Mouse (Mus musculus): ENCODE measurements around the gene Aurkb. TPM values are rescaled to one million over a fixed set of nuclear protein-coding genes. Genes with fewer than 3 reads are reported as not detected.
A peak's percentile ranks its signal among the peaks of the same experiment; 100 is the strongest.

The Aurkb gene
- polyA plus RNA-seq, 1 experiment from 2014 or later, result 122 TPM

DNA sequence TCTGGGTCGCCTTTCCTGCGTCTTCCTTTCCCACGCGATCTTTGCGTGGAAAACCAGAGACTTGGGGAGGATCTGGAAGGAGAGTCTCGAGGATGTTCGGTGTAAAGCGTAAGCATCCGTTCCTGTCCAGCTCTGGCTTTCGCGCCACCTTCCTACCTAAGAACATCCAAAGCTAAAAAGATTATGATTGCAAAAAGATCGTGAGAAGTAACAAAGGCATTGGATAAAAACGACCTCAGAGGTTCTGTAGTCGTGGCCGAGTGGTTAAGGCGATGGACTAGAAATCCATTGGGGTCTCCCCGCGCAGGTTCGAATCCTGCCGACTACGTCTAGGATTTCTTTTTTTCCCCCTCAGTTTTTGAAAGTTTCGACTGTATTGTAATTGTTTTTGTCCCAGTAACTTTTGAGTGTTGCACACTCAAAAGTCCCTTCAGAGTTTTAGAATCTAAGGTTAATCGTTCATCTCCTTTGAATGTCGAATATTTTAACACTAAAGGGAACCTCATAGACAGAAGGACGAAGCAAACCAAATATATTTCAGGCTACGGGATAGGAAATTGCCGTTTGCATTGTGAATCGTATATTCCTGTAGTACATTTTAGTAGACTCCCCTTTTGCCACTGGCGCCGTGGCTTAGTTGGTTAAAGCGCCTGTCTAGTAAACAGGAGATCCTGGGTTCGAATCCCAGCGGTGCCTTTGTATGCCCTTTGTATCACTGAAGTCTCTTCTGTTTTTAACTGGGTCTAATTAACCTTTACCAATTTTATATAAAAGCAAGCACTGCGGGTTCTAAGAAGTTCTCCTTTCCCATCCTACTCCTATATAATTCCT is 8.0 kb upstream of the Aurkb start:
- H3K9me3 ChIP-seq (replicated peaks), result no peaks in the 10 kb centered on the region
- peaks cover 28% of the 10 kb centered on the region for H3K4me1 ChIP-seq
- H3K4me2 ChIP-seq (replicated peaks), result peak overlapping the region; percentile 55
- peak overlapping the region; percentile 74 for H3K9ac ChIP-seq
- WGBS, result under 1% methylated on average over 34 of the region's 34 CpGs
- H3K27ac ChIP-seq (replicated peaks), result peak overlapping the region; percentile 92
- H3K4me3 ChIP-seq (replicated peaks), result peak overlapping the region; percentile 78
- H3K27me3 ChIP-seq, result no peaks in the 10 kb centered on the region
- ATAC-seq (ENCODE audit: insufficient number of reproducible peaks, low FRiP score, low TSS enrichment, low read depth), result 0 out of 2 replicates have a peak, but pooled peaks have one; percentile 17
- peaks cover 32% of the 10 kb centered on the region for H3K36me3 ChIP-seq

DNA sequence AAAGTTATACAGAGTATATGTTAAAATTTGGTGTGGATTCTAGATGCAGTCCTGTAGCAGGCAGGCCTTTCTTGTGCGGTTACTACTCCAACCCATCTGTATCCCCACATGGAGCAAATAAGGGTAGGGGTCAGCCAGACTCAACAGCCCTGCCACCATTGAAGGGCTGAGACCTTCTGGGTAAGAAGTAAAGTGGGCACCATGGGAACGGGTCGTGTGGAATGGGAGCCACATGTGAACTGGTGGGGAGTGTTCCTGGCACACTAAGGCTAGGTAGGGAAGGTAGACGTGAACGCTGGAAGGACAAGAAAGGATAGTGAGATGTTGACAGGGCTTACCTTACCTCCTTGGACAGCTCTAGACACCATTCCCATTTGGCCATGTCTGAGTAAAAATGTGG is 7.3 kb upstream of the Aurkb start:
- WGBS, result 78% methylated on average over 5 of the region's 5 CpGs
- no peaks in the 10 kb centered on the region for H3K27me3 ChIP-seq
- no peak overlapping the region for H3K27ac ChIP-seq (replicated peaks)
- H3K4me1 ChIP-seq, result peaks cover 28% of the 10 kb centered on the region
- H3K4me2 ChIP-seq (replicated peaks), result peak overlapping the region; percentile 60
- H3K9me3 ChIP-seq (replicated peaks), result no peaks in the 10 kb centered on the region
- peaks cover 24% of the 10 kb centered on the region for H3K36me3 ChIP-seq
- H3K4me3 ChIP-seq (replicated peaks), result peak overlapping the region; percentile 78
- no peak overlapping the region for H3K9ac ChIP-seq
- ATAC-seq (ENCODE audit: insufficient number of reproducible peaks, low FRiP score, low TSS enrichment, low read depth), result no peak

DNA sequence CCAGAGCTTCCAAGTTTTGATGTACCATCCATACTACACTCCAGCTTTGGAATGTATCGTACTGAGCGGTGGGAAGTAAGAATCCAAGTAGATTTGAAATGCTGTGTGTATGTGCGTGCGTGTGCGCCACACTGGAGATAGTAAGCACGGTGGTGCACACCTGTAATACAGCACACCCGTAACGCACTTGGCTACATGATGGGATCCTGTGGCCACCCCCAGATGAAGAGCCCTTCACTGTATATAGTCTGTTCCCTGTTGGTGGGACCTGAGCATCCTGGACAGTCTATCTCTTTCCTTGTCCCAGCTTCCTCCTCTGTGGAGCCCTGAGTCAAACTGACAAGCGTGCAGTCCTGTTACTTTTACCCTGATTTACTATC is 938 bp downstream of the Aurkb start:
- Histone ChIP-seq H3K9me3 (replicated peaks) (no peaks in the 10 kb centered on the region), H3K4me2 (replicated peaks) (peak overlapping the region; percentile 84), H3K9ac (peak overlapping the region; percentile 63), H3K36me3 (peaks cover 26% of the 10 kb centered on the region), H3K4me1 (peaks cover 27% of the 10 kb centered on the region), H3K4me3 (replicated peaks) (peak overlapping the region; percentile 84), H3K27me3 (no peaks in the 10 kb centered on the region), H3K27ac (replicated peaks) (peak overlapping the region; percentile 87)
- no peak for ATAC-seq (ENCODE audit: insufficient number of reproducible peaks, low FRiP score, low TSS enrichment, low read depth)
- 9% methylated on average over 9 of the region's 9 CpGs for WGBS

GRCm38 (mm10) chr11:69047592-69047991 is 2.1 kb downstream of the Aurkb start:
- Histone ChIP-seq H3K36me3 (peaks cover 29% of the 10 kb centered on the region), H3K27me3 (no peaks in the 10 kb centered on the region), H3K9ac (no peak overlapping the region), H3K4me2 (replicated peaks) (peak overlapping the region; percentile 84), H3K9me3 (replicated peaks) (no peaks in the 10 kb centered on the region), H3K27ac (replicated peaks) (no peak overlapping the region), H3K4me1 (peaks cover 27% of the 10 kb centered on the region), H3K4me3 (replicated peaks) (peak overlapping the region; percentile 84; the same call in 1 of the 2 replicates)
- 89% methylated on average over 12 of the region's 12 CpGs for WGBS
- ATAC-seq (ENCODE audit: insufficient number of reproducible peaks, low FRiP score, low TSS enrichment, low read depth), result no peak

DNA sequence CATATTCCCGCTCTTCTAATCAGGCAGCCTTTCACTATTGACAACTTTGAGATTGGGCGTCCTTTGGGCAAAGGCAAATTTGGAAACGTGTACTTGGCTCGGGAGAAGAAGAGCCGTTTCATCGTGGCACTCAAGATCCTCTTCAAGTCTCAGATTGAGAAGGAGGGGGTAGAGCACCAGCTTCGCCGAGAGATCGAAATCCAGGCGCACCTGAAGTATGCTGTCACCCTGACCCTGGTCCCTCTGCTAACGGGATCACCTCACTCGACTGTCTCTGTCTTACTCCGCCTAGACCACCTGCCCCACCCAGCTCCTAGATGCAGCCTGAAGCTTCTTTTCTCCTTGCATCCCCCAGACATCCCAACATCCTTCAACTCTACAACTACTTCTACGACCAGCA is 2.7 kb downstream of the Aurkb start:
- H3K4me2 ChIP-seq (replicated peaks), result no peak overlapping the region
- no peak for ATAC-seq (ENCODE audit: insufficient number of reproducible peaks, low FRiP score, low TSS enrichment, low read depth)
- H3K27me3 ChIP-seq, result no peaks in the 10 kb centered on the region
- 95% methylated on average over 14 of the region's 14 CpGs for WGBS
- no peak overlapping the region for H3K27ac ChIP-seq (replicated peaks)
- peaks cover 29% of the 10 kb centered on the region for H3K36me3 ChIP-seq
- H3K9ac ChIP-seq, result no peak overlapping the region
- no peaks in the 10 kb centered on the region for H3K9me3 ChIP-seq (replicated peaks)
- H3K4me1 ChIP-seq, result peaks cover 27% of the 10 kb centered on the region
- H3K4me3 ChIP-seq (replicated peaks), result no peak overlapping the region

- Histone ChIP-seq H3K4me2 (replicated peaks) (no peak overlapping the region), H3K9ac (no peak overlapping the region), H3K9me3 (replicated peaks) (no peaks in the 10 kb centered on the region), H3K36me3 (peaks cover 29% of the 10 kb centered on the region), H3K27ac (replicated peaks) (no peak overlapping the region), H3K4me3 (replicated peaks) (no peak overlapping the region), H3K4me1 (peaks cover 27% of the 10 kb centered on the region), H3K27me3 (no peaks in the 10 kb centered on the region)
- WGBS, result 94% methylated on average over 8 of the region's 8 CpGs
- no peak for ATAC-seq (ENCODE audit: insufficient number of reproducible peaks, low FRiP score, low TSS enrichment, low read depth)
These were observed 5.3 kb downstream of the Aurkb start for GRCm38 (mm10) chr11:69050748-69051147.

GRCm38 (mm10) chr11:69051771-69052170 is 6.3 kb downstream of the Aurkb start:
- H3K4me3 ChIP-seq (replicated peaks), result no peak overlapping the region
- no peaks in the 10 kb centered on the region for H3K27me3 ChIP-seq
- peaks cover 20% of the 10 kb centered on the region for H3K4me1 ChIP-seq
- 83% methylated on average over 4 of the region's 4 CpGs for WGBS
- no peak overlapping the region for H3K4me2 ChIP-seq (replicated peaks)
- H3K9me3 ChIP-seq (replicated peaks), result no peaks in the 10 kb centered on the region
- ATAC-seq (ENCODE audit: insufficient number of reproducible peaks, low FRiP score, low TSS enrichment, low read depth), result no peak
- H3K9ac ChIP-seq, result no peak overlapping the region
- no peak overlapping the region for H3K27ac ChIP-seq (replicated peaks)
- peaks cover 29% of the 10 kb centered on the region for H3K36me3 ChIP-seq

DNA sequence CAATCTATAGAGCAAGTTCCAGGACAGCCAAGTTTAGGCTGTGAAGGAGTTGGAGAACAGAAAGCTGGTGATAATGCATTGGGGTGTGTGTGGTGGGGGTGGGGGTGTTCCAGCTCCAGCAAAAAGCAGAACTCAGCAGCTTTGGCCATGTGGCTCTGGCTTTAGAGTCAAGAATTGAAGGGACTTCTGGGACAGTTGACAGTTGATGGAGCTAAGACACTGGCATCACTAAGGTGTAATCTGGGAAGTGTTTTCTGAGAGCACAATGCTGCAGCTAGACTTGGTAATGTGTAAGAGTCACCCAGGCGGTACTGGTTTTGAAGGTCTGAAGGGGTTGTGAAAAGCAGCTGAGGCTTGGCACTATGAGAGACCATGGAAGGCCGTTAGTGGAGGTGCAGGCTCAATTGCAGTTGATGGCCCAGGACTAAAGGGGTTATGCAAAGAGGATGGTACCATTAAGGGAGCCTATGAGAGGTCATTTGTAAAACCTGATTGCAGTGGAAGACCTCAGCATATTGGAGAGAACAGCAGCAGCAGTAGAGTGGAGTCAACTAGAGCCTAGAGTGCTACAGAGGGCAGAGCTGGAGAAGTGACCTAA is 7.5 kb downstream of the Aurkb start:
- Histone ChIP-seq H3K4me1 (peaks cover 12% of the 10 kb centered on the region; the same call in 1 of the 2 replicates), H3K36me3 (peaks cover 29% of the 10 kb centered on the region), H3K9ac (no peak overlapping the region), H3K27ac (replicated peaks) (no peak overlapping the region), H3K27me3 (no peaks in the 10 kb centered on the region), H3K9me3 (replicated peaks) (no peaks in the 10 kb centered on the region), H3K4me3 (replicated peaks) (no peak overlapping the region), H3K4me2 (replicated peaks) (no peak overlapping the region)
- no peak for ATAC-seq (ENCODE audit: insufficient number of reproducible peaks, low FRiP score, low TSS enrichment, low read depth)
- WGBS, result 92% methylated on average over 2 of the region's 2 CpGs

DNA sequence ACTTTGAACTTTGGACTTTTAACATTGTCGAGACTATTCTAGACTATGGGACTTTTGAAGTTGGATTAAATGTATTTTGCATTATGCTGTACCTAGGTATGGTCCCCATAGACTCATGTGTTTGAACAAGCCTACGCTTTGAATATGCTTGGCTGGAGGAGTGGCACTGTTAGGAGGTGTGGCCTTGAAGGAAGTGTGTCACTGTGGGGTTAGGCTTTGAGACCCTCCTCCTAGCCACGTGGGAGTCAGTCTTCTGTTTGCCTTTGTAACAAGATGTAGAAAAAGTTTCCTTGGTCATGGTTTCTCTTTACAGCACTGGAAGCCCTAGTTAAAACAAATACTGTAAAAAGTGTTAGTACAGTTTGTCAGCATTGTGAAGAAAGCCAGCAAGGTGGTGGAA is 8.4 kb downstream of the Aurkb start:
- no peak overlapping the region for H3K4me3 ChIP-seq (replicated peaks)
- WGBS, result 68% methylated on average over 3 of the region's 3 CpGs
- no peak overlapping the region for H3K9ac ChIP-seq
- no peaks in the 10 kb centered on the region for H3K9me3 ChIP-seq (replicated peaks)
- no peak overlapping the region for H3K4me2 ChIP-seq (replicated peaks)
- no peak for ATAC-seq (ENCODE audit: insufficient number of reproducible peaks, low FRiP score, low TSS enrichment, low read depth)
- H3K36me3 ChIP-seq, result peaks cover 23% of the 10 kb centered on the region
- no peak overlapping the region for H3K27ac ChIP-seq (replicated peaks)
- no peaks in the 10 kb centered on the region for H3K27me3 ChIP-seq
- H3K4me1 ChIP-seq, result peaks cover 11% of the 10 kb centered on the region; the same call in 1 of the 2 replicates

DNA sequence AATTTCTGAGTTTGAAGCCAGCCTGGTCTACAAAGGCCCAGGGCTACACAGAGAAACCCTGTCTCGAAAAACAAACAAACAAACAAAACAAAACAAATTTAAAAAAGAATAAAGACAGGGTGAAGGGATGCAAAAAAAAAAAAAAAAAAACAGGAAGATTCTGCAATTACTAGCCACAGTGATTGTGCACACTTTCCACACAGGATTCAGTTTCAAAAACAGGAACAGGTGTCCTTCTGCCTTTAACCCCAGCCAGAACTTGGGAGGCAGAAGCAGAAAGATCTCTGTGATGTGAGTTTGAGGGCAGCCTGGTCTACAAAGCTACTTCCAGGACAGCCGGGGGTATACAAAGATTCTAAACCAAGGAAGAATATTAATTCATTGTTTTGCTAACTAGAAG is 12.8 kb downstream of the Aurkb start:
- peak overlapping the region; percentile 70 for H3K4me2 ChIP-seq (replicated peaks)
- ATAC-seq (ENCODE audit: insufficient number of reproducible peaks, low FRiP score, low TSS enrichment, low read depth), result no peak
- H3K36me3 ChIP-seq, result no peaks in the 10 kb centered on the region
- H3K9me3 ChIP-seq (replicated peaks), result no peaks in the 10 kb centered on the region
- peak overlapping the region; percentile 96 for H3K4me3 ChIP-seq (replicated peaks)
- H3K9ac ChIP-seq, result peak overlapping the region; percentile 47
- 57% methylated on average over 2 of the region's 2 CpGs for WGBS
- H3K27ac ChIP-seq (replicated peaks), result peak overlapping the region; percentile 94
- H3K27me3 ChIP-seq, result no peaks in the 10 kb centered on the region
- peaks cover 23% of the 10 kb centered on the region for H3K4me1 ChIP-seq

GRCm38 (mm10) chr11:69058729-69059356 is 13.4 kb downstream of the Aurkb start:
- Histone ChIP-seq H3K9ac (peak overlapping the region; percentile 60), H3K4me1 (peaks cover 23% of the 10 kb centered on the region), H3K27me3 (no peaks in the 10 kb centered on the region), H3K36me3 (no peaks in the 10 kb centered on the region), H3K27ac (replicated peaks) (peak overlapping the region; percentile 94), H3K4me3 (replicated peaks) (peak overlapping the region; percentile 96), H3K9me3 (replicated peaks) (no peaks in the 10 kb centered on the region), H3K4me2 (replicated peaks) (peak overlapping the region; percentile 70)
- ATAC-seq (ENCODE audit: insufficient number of reproducible peaks, low FRiP score, low TSS enrichment, low read depth), result no peak
- WGBS, result under 1% methylated on average over 19 of the region's 19 CpGs
